19 mouse cellular contexts compared by ENCODE assay signal in the genomic region with DNA sequence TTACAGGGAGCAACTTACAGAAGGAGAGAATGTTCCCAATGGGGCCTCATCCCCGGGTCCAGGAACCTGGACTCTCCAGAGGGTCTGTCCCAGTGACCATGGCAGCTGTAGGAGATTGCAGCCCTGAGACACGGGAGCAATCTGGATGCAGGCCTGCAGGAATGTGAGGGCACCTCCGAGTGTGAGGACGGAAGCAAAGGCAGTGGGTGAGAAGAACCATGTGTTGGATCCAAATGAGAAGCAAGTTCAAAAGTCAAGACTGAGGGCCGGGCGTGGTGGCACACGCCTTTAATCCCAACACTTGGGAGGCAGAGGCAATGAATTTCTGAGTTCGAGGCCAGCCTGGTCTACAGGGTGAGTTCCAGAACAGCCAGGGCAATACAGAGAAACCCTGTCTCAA. TPM values are rescaled to one million over a fixed set of nuclear protein-coding genes. Genes with fewer than 3 reads are reported as not detected.
DNase-seq lines count a peak whose midpoint lies in the region; ATAC-seq and TF ChIP-seq lines count a peak whose summit lies in the region.
"Had no signal": no experiment of that assay in that cellular context is flagged by ENCODE, and none has a peak within 500 bp of the region (broad histone marks: within the 10 kb centered on the region; RNA-seq: fewer than 3 reads in every experiment).

No protein-coding gene starts in this region.

- no peak for TF ChIP-seq POLR2A in testis, adult 2 months (IDR thresholded peaks at IDR 0.05; ENCODE audit: control insufficient read depth, low read depth, low read length)

- no peaks in the 10 kb centered on the region for H3K36me3 ChIP-seq in heart, embryonic 12.5 days
- no peaks in the 10 kb centered on the region for H3K36me3 ChIP-seq in testis, adult 2 months (ENCODE audit: control insufficient read depth, insufficient read depth, low read length)
- no peaks in the 10 kb centered on the region for H3K36me3 ChIP-seq in stomach, postnatal 0 days (ENCODE audit: control insufficient read depth, insufficient read depth, low read length)
- H3K36me3 ChIP-seq: embryonic facial prominence, embryonic 10.5 days; embryonic facial prominence, embryonic 12.5 days; forebrain, embryonic 15.5 days had no signal

- WGBS in heart, embryonic 12.5 days, result 88% methylated on average over 8 of the region's 8 CpGs
- WGBS in stomach, postnatal 0 days, result 78% methylated on average over 8 of the region's 8 CpGs

- no peak for TF ChIP-seq EP300 in stomach, postnatal 0 days (optimal IDR thresholded peaks at IDR 0.05)

- 0 out of 2 replicates have a peak, but pooled peaks cover 3% of the 10 kb centered on the region for H3K9me3 ChIP-seq in heart, embryonic 12.5 days (replicated peaks)
- H3K9me3 ChIP-seq in stomach, postnatal 0 days (ENCODE audit: control insufficient read depth, low read length), result no peaks in the 10 kb centered on the region
- H3K9me3 ChIP-seq: embryonic facial prominence, embryonic 10.5 days; embryonic facial prominence, embryonic 12.5 days; forebrain, embryonic 15.5 days had no signal

- no peak overlapping the region for H3K4me2 ChIP-seq in heart, embryonic 12.5 days
- no peak overlapping the region for H3K4me2 ChIP-seq in stomach, postnatal 0 days (replicated peaks; ENCODE audit: low read depth)
- H3K4me2 ChIP-seq: embryonic facial prominence, embryonic 12.5 days; forebrain, embryonic 13.5 days; forebrain, embryonic 15.5 days had no signal

- H3K27ac ChIP-seq in heart, embryonic 12.5 days (ENCODE audit: poor library complexity, severe bottlenecking), result no peak overlapping the region
- no peak overlapping the region for H3K27ac ChIP-seq in testis, adult 2 months (ENCODE audit: control insufficient read depth, insufficient read depth, low read depth, low read length)
- no peak overlapping the region for H3K27ac ChIP-seq in stomach, postnatal 0 days (replicated peaks)
- H3K27ac ChIP-seq: embryonic facial prominence, embryonic 10.5 days; embryonic facial prominence, embryonic 12.5 days; forebrain, embryonic 13.5 days; forebrain, embryonic 15.5 days had no signal

- no peaks in the 10 kb centered on the region for H3K4me1 ChIP-seq in heart, embryonic 12.5 days (replicated peaks)
- H3K4me1 ChIP-seq in testis, adult 2 months (ENCODE audit: control insufficient read depth, insufficient read depth, low read length), result no peaks in the 10 kb centered on the region; the same call in 1 of the 2 replicates
- H3K4me1 ChIP-seq in stomach, postnatal 0 days (replicated peaks; ENCODE audit: control insufficient read depth, insufficient read depth), result no peaks in the 10 kb centered on the region
- H3K4me1 ChIP-seq: embryonic facial prominence, embryonic 12.5 days; forebrain, embryonic 13.5 days; forebrain, embryonic 15.5 days had no signal

- ATAC-seq in heart, embryonic 12.5 days (ENCODE audit: insufficient number of reproducible peaks, low FRiP score), result no peak
- ATAC-seq in stomach, postnatal 0 days (ENCODE audit: low FRiP score, low TSS enrichment), result no peak
- ATAC-seq: forebrain, embryonic 13.5 days; forebrain, embryonic 15.5 days had no signal

- no peak overlapping the region for H3K9ac ChIP-seq in heart, embryonic 12.5 days
- no peak overlapping the region for H3K9ac ChIP-seq in stomach, postnatal 0 days (ENCODE audit: low read length)
- H3K9ac ChIP-seq: embryonic facial prominence, embryonic 12.5 days; forebrain, embryonic 13.5 days; forebrain, embryonic 15.5 days; forebrain, postnatal 0 days had no signal

- no peak overlapping the region for H3K4me3 ChIP-seq in heart, embryonic 12.5 days
- peak overlapping the region; percentile 36 for H3K4me3 ChIP-seq in testis, adult 2 months (ENCODE audit: control insufficient read depth, low read depth, low read length)
- no peak overlapping the region for H3K4me3 ChIP-seq in stomach, postnatal 0 days (ENCODE audit: low read depth, low read length)
- H3K4me3 ChIP-seq: embryonic facial prominence, embryonic 10.5 days; embryonic facial prominence, embryonic 12.5 days; forebrain, embryonic 13.5 days; forebrain, embryonic 15.5 days had no signal

- DNase-seq in heart, adult 11 months, result peak; percentile 82
- DNase-seq in testis, postnatal 14 days (ENCODE audit: low spot score), result no peak
- peak; percentile 12 for DNase-seq in stomach, postnatal 0 days (ENCODE audit: low spot score)
- DNase-seq in testis, postnatal 10 days (ENCODE audit: low spot score), result peak; percentile 32
- DNase-seq in cerebellum, postnatal 25 days, result no peak
- DNase-seq: adrenal gland, adult 2 months; cerebellum, adult 11 months; cerebellum, adult 8-10 months; cerebellum, adult 9-11 months had no signal

- TF ChIP-seq CTCF in testis, adult 2 months (IDR thresholded peaks at IDR 0.05; ENCODE audit: control insufficient read depth, insufficient read depth, insufficient replicate concordance, low read depth, low read length), result no peak
- TF ChIP-seq CTCF in stomach, postnatal 0 days (IDR thresholded peaks at IDR 0.05; ENCODE audit: low read depth), result no peak

- peaks cover 36% of the 10 kb centered on the region for H3K27me3 ChIP-seq in heart, embryonic 12.5 days (replicated peaks)
- H3K27me3 ChIP-seq in testis, adult 2 months (ENCODE audit: control insufficient read depth, insufficient read depth, low read length), result no peaks in the 10 kb centered on the region
- H3K27me3 ChIP-seq in stomach, postnatal 0 days (ENCODE audit: control insufficient read depth, insufficient read depth, low read length), result no peaks in the 10 kb centered on the region
- H3K27me3 ChIP-seq: embryonic facial prominence, embryonic 12.5 days; forebrain, embryonic 15.5 days had no signal

RNA-seq across cellular contexts. Expression of a gene that starts 5.6 kb away (rescaled TPM):
- not detected in 2 replicates for polyA plus RNA-seq in heart, embryonic 12.5 days (2016; fragmentation: Nextera tagmentation; extraction: Ambion mirVana)
- polyA plus RNA-seq in testis, adult 2 months (2012; rRNA removed), result 407 and 425 TPM in 2 replicates
- not detected in 2 replicates for polyA plus RNA-seq in stomach, postnatal 0 days (2015; fragmentation: Nextera tagmentation; extraction: Ambion mirVana)
- polyA plus RNA-seq: adrenal gland, adult 2 months; brain, embryonic 14.5 days; C2C12; embryonic facial prominence, embryonic 10.5 days; embryonic facial prominence, embryonic 12.5 days; embryonic facial prominence, embryonic 14.5 days; forebrain, embryonic 13.5 days; forebrain, embryonic 15.5 days; forebrain, postnatal 0 days had no signal

RNA-seq across cellular contexts. Expression of a gene that starts 26.5 kb away (rescaled TPM):
- polyA plus RNA-seq in heart, embryonic 12.5 days (2016; fragmentation: Nextera tagmentation; extraction: Ambion mirVana), result 38.2 and 38.7 TPM in 2 replicates
- polyA plus RNA-seq in testis, adult 2 months (2012; rRNA removed), result 25.1 and 28.0 TPM in 2 replicates
- polyA plus RNA-seq in stomach, postnatal 0 days (2015; fragmentation: Nextera tagmentation; extraction: Ambion mirVana), result 24.0 and 25.4 TPM in 2 replicates

RNA-seq across cellular contexts. Expression of a gene that starts 32.3 kb away (rescaled TPM):
- polyA plus RNA-seq in heart, embryonic 12.5 days (2016; fragmentation: Nextera tagmentation; extraction: Ambion mirVana), result not detected in 2 replicates
- polyA plus RNA-seq in testis, adult 2 months (2012; rRNA removed), result 0.91 and 1.5 TPM in 2 replicates
- 0.02 and 0.07 TPM in 2 replicates for polyA plus RNA-seq in stomach, postnatal 0 days (2015; fragmentation: Nextera tagmentation; extraction: Ambion mirVana)
- polyA plus RNA-seq: embryonic facial prominence, embryonic 10.5 days; embryonic facial prominence, embryonic 14.5 days had no signal

RNA-seq across cellular contexts. Expression of a gene that starts 47.9 kb away (rescaled TPM):
- 12.0 and 12.3 TPM in 2 replicates for polyA plus RNA-seq in heart, embryonic 12.5 days (2016; fragmentation: Nextera tagmentation; extraction: Ambion mirVana)
- 4.1 and 5.1 TPM in 2 replicates for polyA plus RNA-seq in testis, adult 2 months (2012; rRNA removed)
- polyA plus RNA-seq in stomach, postnatal 0 days (2015; fragmentation: Nextera tagmentation; extraction: Ambion mirVana), result 81.8 and 92.1 TPM in 2 replicates

RNA-seq across cellular contexts. Expression of a gene that starts 56.2 kb away (rescaled TPM):
- 2.7 and 3.0 TPM in 2 replicates for polyA plus RNA-seq in heart, embryonic 12.5 days (2016; fragmentation: Nextera tagmentation; extraction: Ambion mirVana)
- 4.5 and 5.8 TPM in 2 replicates for polyA plus RNA-seq in testis, adult 2 months (2012; rRNA removed)
- polyA plus RNA-seq in stomach, postnatal 0 days (2015; fragmentation: Nextera tagmentation; extraction: Ambion mirVana), result 2.7 and 3.3 TPM in 2 replicates

Comparison
In these comparisons a context has a peak if more than half of its experiments do, and no peak if none do; other contexts are left out.
1. DNase-seq: peak in heart, adult 11 months (single experiment), stomach, postnatal 0 days (single experiment) and testis, postnatal 10 days (single experiment); none in testis, postnatal 14 days (single experiment) and cerebellum, postnatal 25 days (0 of 2).
2. RNA of a gene that starts 5.6 kb away (polyA plus RNA-seq): 407 to 425 TPM in testis, adult 2 months; not detected in heart, embryonic 12.5 days and not detected in stomach, postnatal 0 days; every median in the first group is over 100 times any median in the second.